Mouse (Mus musculus): ENCODE results near the gene Polr3gl.

DNA sequence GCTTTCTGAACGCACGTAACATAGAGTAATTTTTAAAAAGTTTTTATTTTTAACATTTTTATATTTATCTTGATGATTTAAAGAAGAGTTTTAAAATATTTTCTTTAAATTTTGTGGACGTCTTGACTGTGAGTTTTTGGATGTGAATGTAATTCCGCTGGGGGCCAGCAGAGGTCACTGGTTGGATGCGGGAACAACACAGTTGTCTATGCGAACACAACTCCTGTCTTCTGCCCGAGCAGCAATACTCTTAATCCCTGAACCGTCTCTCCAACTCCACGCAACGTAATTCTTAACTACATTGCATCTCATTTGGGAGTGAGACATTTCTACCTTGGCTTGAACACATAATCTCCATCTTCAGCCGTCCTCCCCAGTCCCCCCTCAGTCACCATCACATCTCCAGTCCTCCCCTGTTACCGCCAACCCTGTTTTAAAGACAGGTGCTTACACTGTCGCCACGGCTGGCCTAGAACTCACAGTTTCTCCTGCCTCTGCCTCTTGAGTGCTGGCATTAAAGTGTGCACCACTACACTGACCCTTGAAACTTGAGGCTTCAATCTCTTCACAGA, 46.5 kb downstream of the Polr3gl start:
- no peak for TF ChIP-seq POLR2A (IDR thresholded peaks at IDR 0.05; ENCODE audit: control insufficient read depth, low read depth, low read length)
- TF ChIP-seq CTCF (IDR thresholded peaks at IDR 0.05; ENCODE audit: control insufficient read depth, insufficient read depth, insufficient replicate concordance, low read depth, low read length): peak; percentile 69; the same call in 1 of the 2 replicates

Measured in testis, adult 2 months (tissue).